Mouse (Mus musculus): ENCODE results near the gene Impad1. TPM values are rescaled to one million over a fixed set of nuclear protein-coding genes. Genes with fewer than 3 reads are reported as not detected.

Gene Impad1
- polyA plus RNA-seq (2015; fragmentation: Nextera tagmentation; extraction: Ambion mirVana), result 32.7 and 35.8 TPM in 2 replicates

DNA sequence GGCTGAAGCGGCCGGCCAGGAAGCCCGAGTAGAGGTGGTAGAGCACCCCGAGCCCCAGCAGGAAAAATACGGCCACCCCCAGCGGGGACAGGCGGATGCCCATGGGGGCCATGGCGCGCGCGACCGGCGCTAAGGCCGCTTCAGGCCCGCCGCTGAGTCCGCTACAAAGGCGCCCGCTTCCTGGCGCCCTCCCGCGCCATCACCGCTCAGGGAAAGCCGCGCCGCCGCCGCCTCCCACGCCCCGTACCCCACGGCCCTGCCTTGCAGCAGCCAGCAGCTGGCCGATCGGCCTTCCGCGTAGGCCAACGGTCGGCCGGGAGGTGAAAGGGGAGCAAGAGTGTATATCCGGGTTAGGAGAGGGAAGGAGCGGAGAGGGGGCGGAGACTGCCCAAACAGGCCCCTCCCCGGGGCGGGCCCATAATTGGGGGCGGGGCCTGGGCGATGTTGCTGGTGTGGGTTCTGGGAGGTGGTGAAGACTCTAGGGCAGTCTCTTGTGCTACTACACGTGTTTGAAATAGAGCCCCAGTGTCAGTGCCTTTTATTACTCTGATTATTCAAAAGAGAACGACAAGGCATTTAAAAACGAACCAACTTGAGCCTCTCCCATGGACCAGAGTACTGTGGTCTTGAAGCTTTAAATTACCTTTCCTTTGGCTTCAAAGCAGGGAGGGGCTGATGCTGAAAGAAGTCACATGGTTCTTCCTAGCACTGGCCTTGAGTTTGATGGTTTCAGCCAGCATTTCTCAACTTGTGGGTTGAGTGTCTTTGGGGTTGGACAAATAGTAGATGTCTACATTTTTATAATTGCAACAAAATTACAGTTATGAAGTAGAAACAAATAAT, at the start of gene Impad1:
Gene Impad1, minus strand, starts transcription at position 364 of the 843 bp plus-strand sequence.
- Histone ChIP-seq H3K36me3 (no peaks in the 10 kb centered on the region), H3K9me3 (no peaks in the 10 kb centered on the region), H3K27me3 (no peaks in the 10 kb centered on the region), H3K4me2 (peak within 1 kb of the TSS; percentile 59), H3K27ac (peak within 1 kb of the TSS; percentile 87), H3K4me3 (peak within 1 kb of the TSS; percentile 98), H3K4me1 (peaks cover 8% of the 10 kb centered on the region; the same call in 1 of the 2 replicates), H3K9ac (peak within 1 kb of the TSS; percentile 90)
- ATAC-seq (ENCODE audit: insufficient number of reproducible peaks, low FRiP score, low TSS enrichment, low read depth), result peak; percentile 89
- under 1% methylated on average over 44 of the region's 48 CpGs for WGBS

DNA sequence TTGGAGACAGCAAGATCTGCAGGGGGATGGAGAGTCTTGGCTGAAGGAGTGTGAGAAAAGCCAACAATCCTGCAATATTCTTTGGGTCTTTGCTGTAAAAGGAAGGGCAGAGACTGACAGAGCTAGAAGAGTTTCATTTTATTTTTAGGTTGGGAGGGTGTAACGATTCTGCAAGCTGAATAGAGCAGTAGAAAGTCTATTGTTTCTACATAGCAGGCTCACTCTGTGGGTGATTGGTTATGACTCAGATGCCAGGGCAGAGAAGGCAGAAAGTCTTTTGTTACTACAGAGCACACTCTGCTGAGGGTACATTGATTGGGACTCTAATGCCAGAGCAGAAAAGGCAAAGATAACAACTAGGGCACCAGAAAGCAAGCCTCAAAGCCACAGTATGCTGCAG, 47.0 kb upstream of the Impad1 start:
- H3K36me3 ChIP-seq, result no peaks in the 10 kb centered on the region
- WGBS, result 63% methylated on average over 1 of the region's 1 CpGs
- no peak overlapping the region for H3K9ac ChIP-seq
- H3K27ac ChIP-seq, result no peak overlapping the region
- no peak overlapping the region for H3K4me3 ChIP-seq
- H3K4me2 ChIP-seq, result no peak overlapping the region
- H3K27me3 ChIP-seq, result no peaks in the 10 kb centered on the region
- H3K9me3 ChIP-seq, result no peaks in the 10 kb centered on the region
- H3K4me1 ChIP-seq, result no peaks in the 10 kb centered on the region
- ATAC-seq (ENCODE audit: insufficient number of reproducible peaks, low FRiP score, low TSS enrichment, low read depth), result no peak

DNA sequence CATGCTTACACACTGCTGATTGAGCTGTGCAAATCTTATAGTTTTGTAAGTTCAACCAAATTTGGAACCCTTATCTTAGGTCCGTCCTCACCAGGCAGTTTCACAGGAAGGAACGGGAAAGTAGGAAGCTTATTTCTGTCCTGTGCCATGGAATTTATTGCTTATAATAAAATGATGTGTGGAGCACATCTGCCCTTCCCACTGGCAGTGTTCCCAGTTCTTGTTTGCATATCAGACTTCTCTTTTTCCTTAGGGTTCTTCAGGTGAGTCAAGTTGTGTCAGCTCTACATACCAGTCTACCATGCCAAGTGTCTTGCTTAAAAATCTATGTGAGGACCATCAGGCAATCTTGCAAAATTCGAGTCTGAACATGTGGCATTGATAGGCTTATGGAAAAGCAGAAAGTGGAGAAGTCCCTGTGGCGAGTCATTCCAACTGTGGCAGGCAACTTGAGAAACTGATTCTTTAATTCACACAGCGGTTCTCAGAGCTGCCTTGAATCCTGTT, 40.7 kb upstream of the Impad1 start:
- H3K27ac ChIP-seq, result no peak overlapping the region
- no peaks in the 10 kb centered on the region for H3K4me1 ChIP-seq
- no peak overlapping the region for H3K4me3 ChIP-seq
- H3K4me2 ChIP-seq, result no peak overlapping the region
- no peaks in the 10 kb centered on the region for H3K27me3 ChIP-seq
- no peak for ATAC-seq (ENCODE audit: insufficient number of reproducible peaks, low FRiP score, low TSS enrichment, low read depth)
- 42% methylated on average over 5 of the region's 5 CpGs for WGBS
- H3K36me3 ChIP-seq, result no peaks in the 10 kb centered on the region
- H3K9me3 ChIP-seq, result no peaks in the 10 kb centered on the region
- H3K9ac ChIP-seq, result no peak overlapping the region

DNA sequence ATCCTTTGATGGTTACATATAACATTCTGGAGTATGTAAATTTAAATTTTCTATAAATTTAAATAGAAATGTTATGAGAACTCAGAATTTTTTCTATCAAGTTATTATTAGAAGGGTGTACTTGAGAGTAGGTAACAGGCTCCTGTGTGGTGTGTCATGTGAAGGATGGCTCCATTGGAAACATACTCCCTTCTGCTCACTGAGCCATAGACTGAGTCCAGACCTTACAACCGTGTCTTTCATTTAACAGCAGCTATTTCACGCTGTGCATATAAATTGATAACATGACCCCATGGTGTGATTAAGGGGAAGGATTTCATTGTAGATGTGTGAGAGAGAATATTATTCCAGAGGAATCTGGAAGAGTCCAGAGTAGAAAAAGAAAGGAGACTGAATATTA, 35.0 kb upstream of the Impad1 start:
- no peaks in the 10 kb centered on the region for H3K9me3 ChIP-seq
- no peaks in the 10 kb centered on the region for H3K27me3 ChIP-seq
- no peak overlapping the region for H3K4me2 ChIP-seq
- no peaks in the 10 kb centered on the region for H3K4me1 ChIP-seq
- H3K4me3 ChIP-seq, result no peak overlapping the region
- WGBS, result 57% methylated on average over 2 of the region's 2 CpGs
- no peaks in the 10 kb centered on the region for H3K36me3 ChIP-seq
- no peak for ATAC-seq (ENCODE audit: insufficient number of reproducible peaks, low FRiP score, low TSS enrichment, low read depth)
- H3K9ac ChIP-seq, result no peak overlapping the region
- no peak overlapping the region for H3K27ac ChIP-seq

DNA sequence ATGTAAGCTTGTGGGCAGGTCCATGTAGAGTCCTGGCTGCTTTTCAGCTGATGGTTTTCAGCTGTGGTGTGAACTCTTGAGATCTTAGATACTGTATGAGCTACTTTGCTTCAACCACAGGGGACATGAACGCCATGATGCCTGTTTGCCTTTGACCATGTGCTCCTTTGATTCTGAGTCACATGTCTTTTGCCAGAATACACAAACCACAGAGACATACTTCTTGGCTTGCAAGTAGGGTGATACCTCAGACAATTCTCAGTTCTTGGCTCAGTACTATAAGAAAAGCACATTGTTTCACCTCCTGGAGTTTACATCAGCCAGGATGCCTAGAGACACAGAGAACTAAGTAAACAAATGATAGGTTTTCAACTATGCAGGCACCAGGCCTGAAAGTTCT, 29.0 kb upstream of the Impad1 start:
- 59% methylated on average over 1 of the region's 1 CpGs for WGBS
- no peak for ATAC-seq (ENCODE audit: insufficient number of reproducible peaks, low FRiP score, low TSS enrichment, low read depth)
- Histone ChIP-seq H3K36me3 (no peaks in the 10 kb centered on the region), H3K27ac (no peak overlapping the region; the same call in 1 of the 2 replicates), H3K4me3 (no peak overlapping the region), H3K4me2 (no peak overlapping the region), H3K9ac (no peak overlapping the region), H3K9me3 (no peaks in the 10 kb centered on the region), H3K27me3 (no peaks in the 10 kb centered on the region), H3K4me1 (no peaks in the 10 kb centered on the region)

DNA sequence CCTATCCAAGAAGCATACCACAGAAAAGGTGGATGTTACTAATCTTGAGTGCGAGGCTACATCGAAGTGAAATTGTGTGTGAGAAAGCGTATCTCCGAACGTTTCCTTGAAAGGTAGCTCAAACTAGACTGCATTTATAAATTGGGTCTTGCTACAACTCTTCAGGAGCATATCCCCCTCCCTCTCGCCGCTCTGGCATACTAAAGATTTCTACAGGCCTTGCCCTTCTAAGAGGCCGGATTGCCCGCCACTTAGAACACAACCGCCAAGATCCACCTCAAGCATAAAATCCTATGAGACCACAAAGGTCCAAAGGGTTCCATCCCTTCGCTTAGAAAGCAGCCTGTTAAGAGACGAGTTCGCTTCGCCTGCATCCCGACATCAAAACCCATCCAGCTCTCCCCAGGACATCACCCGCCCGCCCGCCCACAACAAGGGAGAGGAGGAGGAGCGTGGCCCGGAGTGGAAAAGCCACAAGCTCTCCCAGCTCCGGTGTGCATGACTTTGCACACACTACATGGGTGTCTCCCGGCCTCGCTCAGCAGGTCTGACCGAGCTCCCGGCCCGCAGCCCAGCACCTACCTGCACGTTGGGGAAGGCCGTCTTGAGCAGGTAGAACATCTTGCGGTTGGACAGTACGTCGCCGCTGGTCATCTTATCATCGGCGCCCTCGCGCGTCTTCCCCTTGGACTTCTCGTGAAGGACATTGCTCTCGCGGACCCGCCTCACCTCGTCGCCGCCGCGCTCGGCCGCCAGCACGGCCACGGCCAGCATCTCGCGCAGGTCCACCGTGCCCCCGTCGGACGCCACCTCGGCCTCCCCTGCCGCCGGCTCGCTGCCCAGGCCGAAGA, 789 bp downstream of the Impad1 start:
- H3K4me1 ChIP-seq, result peaks cover 8% of the 10 kb centered on the region; the same call in 1 of the 2 replicates
- H3K4me3 ChIP-seq, result peak overlapping the region; percentile 98
- H3K27ac ChIP-seq, result peak overlapping the region; percentile 87
- H3K36me3 ChIP-seq, result 0 out of 2 replicates have a peak, but pooled peaks cover 6% of the 10 kb centered on the region
- ATAC-seq (ENCODE audit: insufficient number of reproducible peaks, low FRiP score, low TSS enrichment, low read depth), result peak; percentile 57
- H3K9ac ChIP-seq, result peak overlapping the region; percentile 90
- no peaks in the 10 kb centered on the region for H3K9me3 ChIP-seq
- peak overlapping the region; percentile 59 for H3K4me2 ChIP-seq
- WGBS, result 1% methylated on average over 61 of the region's 61 CpGs
- no peaks in the 10 kb centered on the region for H3K27me3 ChIP-seq

DNA sequence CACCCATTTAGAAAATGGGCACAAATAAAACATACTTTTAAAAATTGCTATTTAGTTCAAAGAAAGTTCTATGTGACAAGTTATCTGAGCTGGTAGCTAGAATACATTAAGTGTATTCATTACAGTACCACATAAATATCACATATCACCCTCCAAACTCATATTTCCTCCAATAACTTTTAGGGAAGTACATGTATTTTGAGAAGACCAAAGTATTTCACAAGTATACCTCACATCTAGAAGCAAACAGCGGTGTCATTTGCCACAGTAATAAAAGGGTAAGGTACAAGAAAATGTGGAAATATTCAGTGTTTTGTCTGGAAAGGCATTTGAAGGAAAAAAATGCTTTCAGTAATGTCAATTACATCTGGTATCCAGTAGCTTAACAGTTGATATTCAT, 2.0 kb downstream of the Impad1 start:
- Histone ChIP-seq H3K4me2 (peak overlapping the region; percentile 59; the same call in 1 of the 2 replicates), H3K4me3 (peak overlapping the region; percentile 98), H3K27me3 (no peaks in the 10 kb centered on the region), H3K36me3 (0 out of 2 replicates have a peak, but pooled peaks cover 10% of the 10 kb centered on the region), H3K9ac (no peak overlapping the region), H3K27ac (no peak overlapping the region), H3K4me1 (peaks cover 8% of the 10 kb centered on the region; the same call in 1 of the 2 replicates), H3K9me3 (no peaks in the 10 kb centered on the region)
- no peak for ATAC-seq (ENCODE audit: insufficient number of reproducible peaks, low FRiP score, low TSS enrichment, low read depth)
- 68% methylated on average over 1 of the region's 1 CpGs for WGBS

DNA sequence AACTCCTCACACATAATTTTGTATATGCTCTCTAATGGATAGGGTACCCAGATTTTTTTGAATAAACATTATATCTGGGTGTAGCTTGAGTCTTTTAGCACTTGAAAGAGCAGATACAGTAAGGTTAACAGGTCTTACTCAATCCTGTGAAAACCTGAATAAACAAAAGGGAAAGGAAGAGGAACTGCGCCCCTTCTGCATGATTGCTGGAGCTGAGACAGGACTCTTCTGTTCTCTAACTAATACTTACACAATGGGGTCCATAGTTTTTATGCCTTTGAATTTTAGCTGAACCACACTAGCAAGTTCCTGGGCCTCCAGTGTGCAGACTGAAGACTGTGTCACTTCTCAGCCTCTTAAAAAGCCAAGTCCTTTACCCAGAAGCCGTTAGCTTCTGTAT, 8.0 kb downstream of the Impad1 start:
- Histone ChIP-seq H3K9me3 (no peaks in the 10 kb centered on the region), H3K36me3 (peaks cover 19% of the 10 kb centered on the region), H3K27ac (no peak overlapping the region), H3K4me2 (no peak overlapping the region), H3K4me3 (no peak overlapping the region), H3K4me1 (no peaks in the 10 kb centered on the region), H3K9ac (no peak overlapping the region), H3K27me3 (no peaks in the 10 kb centered on the region)
- 85% methylated on average over 2 of the region's 2 CpGs for WGBS
- no peak for ATAC-seq (ENCODE audit: insufficient number of reproducible peaks, low FRiP score, low TSS enrichment, low read depth)

DNA sequence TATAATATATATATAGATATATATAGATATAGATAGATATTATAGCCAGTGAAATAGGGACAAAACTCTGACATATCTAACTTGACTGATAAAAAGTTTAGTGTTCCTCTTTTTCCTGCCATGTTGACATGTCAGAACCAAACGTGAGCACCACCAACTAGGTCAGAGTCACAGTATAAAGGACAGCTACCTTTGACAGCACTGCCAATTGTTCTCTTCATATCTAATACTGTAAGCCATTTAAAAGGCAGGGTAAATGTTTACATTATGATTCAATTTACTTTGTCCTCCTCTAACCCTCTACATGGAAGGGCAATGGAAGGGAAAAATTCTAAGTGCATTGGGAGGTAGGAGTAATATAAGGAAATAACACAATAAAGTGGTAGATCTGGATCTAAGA, 8.8 kb downstream of the Impad1 start:
- no peak for ATAC-seq (ENCODE audit: insufficient number of reproducible peaks, low FRiP score, low TSS enrichment, low read depth)
- no peak overlapping the region for H3K4me2 ChIP-seq
- H3K9ac ChIP-seq, result no peak overlapping the region
- H3K36me3 ChIP-seq, result peaks cover 19% of the 10 kb centered on the region
- no peak overlapping the region for H3K4me3 ChIP-seq
- H3K27me3 ChIP-seq, result no peaks in the 10 kb centered on the region
- H3K9me3 ChIP-seq, result no peaks in the 10 kb centered on the region
- H3K27ac ChIP-seq, result no peak overlapping the region
- 88% methylated on average over 1 of the region's 1 CpGs for WGBS
- no peaks in the 10 kb centered on the region for H3K4me1 ChIP-seq

DNA sequence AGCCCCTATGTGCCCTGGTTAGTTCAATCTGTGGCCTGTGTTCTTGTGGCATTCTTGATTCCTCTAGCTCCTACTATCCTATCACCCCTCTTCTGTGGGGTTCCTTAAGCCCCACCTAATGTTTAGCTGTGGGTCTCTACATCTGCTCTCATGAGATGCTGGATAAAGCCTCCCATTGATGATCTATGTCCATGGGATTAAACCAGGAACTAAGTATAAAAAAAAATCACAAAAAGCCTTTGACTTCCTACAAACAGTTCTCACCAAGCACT, 9.5 kb downstream of the Impad1 start:
- Histone ChIP-seq H3K4me3 (no peak overlapping the region), H3K4me2 (no peak overlapping the region), H3K4me1 (no peaks in the 10 kb centered on the region), H3K27ac (no peak overlapping the region), H3K36me3 (peaks cover 19% of the 10 kb centered on the region), H3K9me3 (no peaks in the 10 kb centered on the region), H3K9ac (no peak overlapping the region), H3K27me3 (no peaks in the 10 kb centered on the region)
- no peak for ATAC-seq (ENCODE audit: insufficient number of reproducible peaks, low FRiP score, low TSS enrichment, low read depth)

DNA sequence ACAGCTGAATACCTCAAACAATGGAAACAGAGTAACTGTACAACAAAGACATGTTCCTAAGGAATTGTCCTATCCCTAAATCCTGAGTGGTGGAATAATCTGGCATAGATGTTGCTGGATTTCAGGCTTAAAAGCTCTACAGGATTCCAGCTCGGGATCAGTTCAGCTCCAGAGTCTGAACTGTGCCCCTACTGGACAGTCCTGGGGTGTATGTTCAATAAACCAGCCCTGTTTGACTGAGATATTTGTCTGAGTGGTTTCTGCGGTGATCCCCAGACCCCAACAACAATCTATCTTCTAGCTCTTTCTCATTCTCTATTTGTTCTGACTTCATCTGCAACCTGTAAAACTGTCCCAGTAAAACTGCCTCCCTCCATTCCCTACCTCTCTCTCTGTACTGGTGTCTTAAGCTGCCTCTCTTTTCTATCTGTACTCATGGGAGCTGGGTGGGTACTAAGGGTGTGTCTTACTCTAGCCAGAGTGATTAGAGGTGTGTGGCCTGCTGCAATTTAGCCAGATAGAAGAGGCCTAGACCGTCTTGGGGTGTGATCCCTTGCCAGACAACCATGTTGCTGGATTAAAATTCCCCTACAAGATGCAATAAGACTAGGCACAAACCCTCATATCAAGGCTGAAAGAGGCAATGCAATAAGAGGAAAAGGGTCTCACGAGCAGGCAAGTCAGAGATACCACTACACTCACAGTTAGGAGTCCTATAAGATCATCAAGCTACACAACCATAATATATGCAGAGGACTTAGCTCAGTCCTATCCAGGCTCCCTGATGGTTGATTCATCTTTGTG, 10.1 kb downstream of the Impad1 start:
- Histone ChIP-seq H3K27ac (no peak overlapping the region), H3K36me3 (peaks cover 19% of the 10 kb centered on the region), H3K4me3 (no peak overlapping the region), H3K9me3 (no peaks in the 10 kb centered on the region), H3K4me1 (no peaks in the 10 kb centered on the region), H3K9ac (no peak overlapping the region), H3K4me2 (no peak overlapping the region), H3K27me3 (no peaks in the 10 kb centered on the region)
- WGBS, result 93% methylated on average over 4 of the region's 4 CpGs
- ATAC-seq (ENCODE audit: insufficient number of reproducible peaks, low FRiP score, low TSS enrichment, low read depth), result no peak
